Comparison of ENCODE assay signal across 35 mouse cellular contexts in genomic region chr2:38124727-38125126, GRCm38 (mm10).
"Had no signal": no experiment of that assay in that cellular context is flagged by ENCODE, and none has a peak within 500 bp of the region (broad histone marks: within the 10 kb centered on the region; RNA-seq: fewer than 3 reads in every experiment).

No protein-coding gene starts in this region.

- H3K4me3 ChIP-seq: heart, embryonic 10.5 days; heart, embryonic 12.5 days; heart, embryonic 13.5 days; heart, embryonic 15.5 days; hindbrain, embryonic 10.5 days; hindbrain, embryonic 12.5 days; hindbrain, embryonic 13.5 days; hindbrain, embryonic 15.5 days; intestine, embryonic 15.5 days; kidney, embryonic 15.5 days; layer of hippocampus, adult 2 months had no signal

- H3K27me3 ChIP-seq: heart, embryonic 12.5 days; heart, embryonic 13.5 days; heart, embryonic 15.5 days; hindbrain, embryonic 12.5 days; hindbrain, embryonic 13.5 days; hindbrain, embryonic 15.5 days; intestine, embryonic 15.5 days; kidney, embryonic 15.5 days had no signal

- H3K9me3 ChIP-seq: heart, embryonic 10.5 days; heart, embryonic 12.5 days; heart, embryonic 13.5 days; heart, embryonic 15.5 days; hindbrain, embryonic 10.5 days; hindbrain, embryonic 12.5 days; hindbrain, embryonic 13.5 days; hindbrain, embryonic 15.5 days; intestine, embryonic 15.5 days; kidney, embryonic 15.5 days had no signal

- ATAC-seq: hindbrain, embryonic 16.5 days; hindbrain, postnatal 0 days; inflammation-experienced regulatory T-cells, adult 6 months; intestine, embryonic 15.5 days; intestine, embryonic 16.5 days; intestine, postnatal 0 days had no signal

- H3K4me1 ChIP-seq: hindbrain, embryonic 12.5 days; hindbrain, embryonic 13.5 days; hindbrain, embryonic 15.5 days had no signal

- H3K4me2 ChIP-seq: heart, embryonic 11.5 days; heart, embryonic 12.5 days; heart, embryonic 13.5 days; heart, embryonic 15.5 days; hindbrain, embryonic 12.5 days; hindbrain, embryonic 13.5 days; hindbrain, embryonic 14.5 days; hindbrain, embryonic 15.5 days; intestine, embryonic 15.5 days; kidney, embryonic 15.5 days had no signal

- H3K36me3 ChIP-seq: heart, embryonic 10.5 days; heart, embryonic 12.5 days; heart, embryonic 15.5 days; hindbrain, embryonic 10.5 days; hindbrain, embryonic 12.5 days; hindbrain, embryonic 13.5 days; hindbrain, embryonic 15.5 days; intestine, embryonic 15.5 days; kidney, embryonic 15.5 days had no signal

- DNase-seq: heart, postnatal 10 days; heart, postnatal 14 days; heart, postnatal 36 days; heart, postnatal 4 days; kidney, adult 11 months; kidney, adult 18-20 months; kidney, adult 2 months; kidney, adult 8-10 months; kidney, adult 9 months; kidney, postnatal 10 days; kidney, postnatal 14 days; kidney, postnatal 25 days; kidney, postnatal 36 days; kidney, postnatal 4 days; layer of hippocampus, adult 9-11 months; layer of hippocampus, postnatal 36 days had no signal

- H3K27ac ChIP-seq: heart, embryonic 13.5 days; heart, embryonic 15.5 days; hindbrain, embryonic 10.5 days; hindbrain, embryonic 12.5 days; hindbrain, embryonic 13.5 days; hindbrain, embryonic 14.5 days; hindbrain, embryonic 15.5 days; hindbrain, postnatal 0 days; intestine, embryonic 15.5 days; kidney, embryonic 15.5 days; kidney, postnatal 0 days; layer of hippocampus, adult 2 months had no signal

- H3K9ac ChIP-seq: heart, embryonic 12.5 days; heart, embryonic 13.5 days; heart, embryonic 15.5 days; hindbrain, embryonic 12.5 days; hindbrain, embryonic 13.5 days; hindbrain, embryonic 14.5 days; hindbrain, embryonic 15.5 days; intestine, embryonic 15.5 days; kidney, embryonic 15.5 days had no signal
